Mouse (Mus musculus) kidney, adult 2 months (tissue): ENCODE measurements around the gene Jakmip3.
A peak's percentile ranks its signal among the peaks of the same experiment; 100 is the strongest.

ENCODE experiments used
- CTCF ChIP-seq: fragments of 200-500 bp; conservative IDR thresholded peaks from 2 replicates; pipeline ENCODE4 v1.5.1; 2011; ENCODE audit warnings: low read depth, mild to moderate bottlenecking, control low read depth, low read length, moderate library complexity, mixed read lengths; ENCODE audit not compliant: insufficient read depth, insufficient read length
- POLR2A ChIP-seq: fragments of 200-500 bp; IDR thresholded peaks from one replicate; pipeline ENCODE4 v1.6.1; 2011; ENCODE audit warnings: low read depth, low read length, control low read depth

- TF ChIP-seq CTCF = peak; percentile 75
- TF ChIP-seq POLR2A = no peak
Observed at GRCm38 (mm10) chr7:138923756-138924425, 16.6 kb upstream of the Jakmip3 start.
